Mouse (Mus musculus): ENCODE data around the gene Tnr.

- no peak for TF ChIP-seq CTCF (IDR thresholded peaks at IDR 0.05; ENCODE audit: low read depth, low read length)
- TF ChIP-seq POLR2A (IDR thresholded peaks at IDR 0.05; ENCODE audit: borderline replicate concordance, low read depth, low read length), result no peak
These were observed 237.4 kb downstream of the Tnr start for GRCm38 (mm10) chr1:159760970-159761369.

Data from bone marrow macrophage, adult 2 months (primary cell).